In the genomic region with DNA sequence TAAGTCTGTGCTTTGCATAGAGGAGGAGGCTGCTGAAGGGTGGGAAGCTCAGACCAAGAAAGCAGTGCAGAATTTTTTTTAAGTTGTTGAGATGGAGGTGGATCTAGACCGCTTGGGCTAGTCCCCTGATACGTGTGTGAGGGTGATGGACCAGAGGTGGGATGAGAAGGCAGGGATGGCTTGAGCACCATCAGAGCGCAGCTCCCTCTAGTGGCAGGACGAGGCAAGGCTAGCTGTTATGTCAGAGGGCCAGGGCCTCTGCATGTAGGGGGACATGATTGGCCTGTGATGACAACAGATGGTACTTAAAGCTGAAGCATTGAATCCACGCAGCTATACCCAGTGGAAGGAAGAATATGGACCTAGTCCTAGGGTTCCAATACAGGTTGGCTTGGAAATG, we compare ENCODE assay signal across 8 mouse cellular contexts. TPM values are rescaled to one million over a fixed set of nuclear protein-coding genes. Genes with fewer than 3 reads are reported as not detected.
DNase-seq lines count a peak whose midpoint lies in the region; ATAC-seq lines count a peak whose summit lies in the region.

No protein-coding gene starts in this region.

- H3K4me3 ChIP-seq in forebrain, embryonic 11.5 days (ENCODE audit: low read depth, low read length), result no peak overlapping the region
- H3K4me3 ChIP-seq in forebrain, embryonic 12.5 days (replicated peaks), result no peak overlapping the region
- H3K4me3 ChIP-seq in liver, embryonic 12.5 days, result no peak overlapping the region

- peak; percentile 74 for DNase-seq in forebrain, embryonic 11.5 days (ENCODE audit: low spot score)
- DNase-seq in right cerebral cortex, adult 18-20 months, result peak; percentile 19
- no peak for DNase-seq in right cerebral cortex, postnatal 10 days (ENCODE audit: low spot score in 2 of 2)
- peak; percentile 60 for DNase-seq in embryo, embryonic 10.5 days (ENCODE audit: low spot score)
- peak; percentile 49 to 82 for DNase-seq in spleen, postnatal 4 days (ENCODE audit: low spot score in 2 of 2)
- no peak for DNase-seq in right cerebral cortex, postnatal 36 days (ENCODE audit: low spot score in 2 of 2)

- no peak for ATAC-seq in forebrain, embryonic 11.5 days (replicated peaks; ENCODE audit: low FRiP score)
- ATAC-seq in forebrain, embryonic 12.5 days (ENCODE audit: low FRiP score), result no peak
- ATAC-seq in liver, embryonic 12.5 days, result peak; percentile 35; the same call in 1 of the 2 replicates

- no peak overlapping the region for H3K27ac ChIP-seq in forebrain, embryonic 11.5 days (ENCODE audit: low read depth, low read length)
- no peak overlapping the region for H3K27ac ChIP-seq in forebrain, embryonic 12.5 days
- H3K27ac ChIP-seq in liver, embryonic 12.5 days, result no peak overlapping the region

- H3K4me2 ChIP-seq in forebrain, embryonic 11.5 days (ENCODE audit: low read depth, low read length, severe bottlenecking), result no peak overlapping the region
- H3K4me2 ChIP-seq in forebrain, embryonic 12.5 days, result no peak overlapping the region
- H3K4me2 ChIP-seq in liver, embryonic 12.5 days, result no peak overlapping the region

- H3K9me3 ChIP-seq in forebrain, embryonic 11.5 days (ENCODE audit: control insufficient read depth, low read length), result no peaks in the 10 kb centered on the region
- no peaks in the 10 kb centered on the region for H3K9me3 ChIP-seq in forebrain, embryonic 12.5 days
- no peaks in the 10 kb centered on the region for H3K9me3 ChIP-seq in liver, embryonic 12.5 days (replicated peaks)

- no peak overlapping the region for H3K9ac ChIP-seq in forebrain, embryonic 11.5 days (ENCODE audit: low read length)
- H3K9ac ChIP-seq in forebrain, embryonic 12.5 days, result no peak overlapping the region
- H3K9ac ChIP-seq in liver, embryonic 12.5 days, result no peak overlapping the region

- no peaks in the 10 kb centered on the region for H3K4me1 ChIP-seq in forebrain, embryonic 11.5 days (replicated peaks; ENCODE audit: control insufficient read depth, insufficient read depth, low read length)
- peaks cover 2% of the 10 kb centered on the region; the same call in 1 of the 2 replicates for H3K4me1 ChIP-seq in forebrain, embryonic 12.5 days
- H3K4me1 ChIP-seq in liver, embryonic 12.5 days, result peaks cover 6% of the 10 kb centered on the region

- no peaks in the 10 kb centered on the region for H3K36me3 ChIP-seq in forebrain, embryonic 11.5 days (ENCODE audit: control insufficient read depth, insufficient read depth, low read length)
- no peaks in the 10 kb centered on the region; the same call in 1 of the 2 replicates for H3K36me3 ChIP-seq in forebrain, embryonic 12.5 days (replicated peaks)
- H3K36me3 ChIP-seq in liver, embryonic 12.5 days, result peaks cover 7% of the 10 kb centered on the region

- 51% methylated on average over 5 of the region's 5 CpGs for WGBS in forebrain, embryonic 11.5 days
- 43% methylated on average over 5 of the region's 5 CpGs for WGBS in forebrain, embryonic 12.5 days
- 45% methylated on average over 5 of the region's 5 CpGs for WGBS in liver, embryonic 12.5 days (ENCODE audit: insufficient replicate concordance)

- H3K27me3 ChIP-seq in forebrain, embryonic 11.5 days (ENCODE audit: control insufficient read depth, insufficient read depth, low read length), result no peaks in the 10 kb centered on the region
- H3K27me3 ChIP-seq in forebrain, embryonic 12.5 days, result no peaks in the 10 kb centered on the region
- no peaks in the 10 kb centered on the region for H3K27me3 ChIP-seq in liver, embryonic 12.5 days (replicated peaks)

RNA-seq across cellular contexts. Expression of a gene that starts 7.6 kb away (rescaled TPM):
- 58.4 and 65.5 TPM in 2 replicates for polyA plus RNA-seq in forebrain, embryonic 11.5 days (2014; fragmentation: Nextera tagmentation; extraction: Ambion mirVana)
- polyA plus RNA-seq in forebrain, embryonic 12.5 days (2016; fragmentation: Nextera tagmentation; extraction: Ambion mirVana), result 54.9 and 58.6 TPM in 2 replicates
- 45.4 and 49.6 TPM in 2 replicates for polyA plus RNA-seq in liver, embryonic 12.5 days (2016; fragmentation: Nextera tagmentation; extraction: Ambion mirVana)

Comparison
In these comparisons a context has a peak if more than half of its experiments do, and no peak if none do; other contexts are left out.
1. DNase-seq: peak in forebrain, embryonic 11.5 days (single experiment), right cerebral cortex, adult 18-20 months (single experiment), embryo, embryonic 10.5 days (single experiment) and spleen, postnatal 4 days (2 of 2); none in right cerebral cortex, postnatal 10 days (0 of 2) and right cerebral cortex, postnatal 36 days (0 of 2).